Mouse (Mus musculus): ENCODE data around the gene Car15.

DNA sequence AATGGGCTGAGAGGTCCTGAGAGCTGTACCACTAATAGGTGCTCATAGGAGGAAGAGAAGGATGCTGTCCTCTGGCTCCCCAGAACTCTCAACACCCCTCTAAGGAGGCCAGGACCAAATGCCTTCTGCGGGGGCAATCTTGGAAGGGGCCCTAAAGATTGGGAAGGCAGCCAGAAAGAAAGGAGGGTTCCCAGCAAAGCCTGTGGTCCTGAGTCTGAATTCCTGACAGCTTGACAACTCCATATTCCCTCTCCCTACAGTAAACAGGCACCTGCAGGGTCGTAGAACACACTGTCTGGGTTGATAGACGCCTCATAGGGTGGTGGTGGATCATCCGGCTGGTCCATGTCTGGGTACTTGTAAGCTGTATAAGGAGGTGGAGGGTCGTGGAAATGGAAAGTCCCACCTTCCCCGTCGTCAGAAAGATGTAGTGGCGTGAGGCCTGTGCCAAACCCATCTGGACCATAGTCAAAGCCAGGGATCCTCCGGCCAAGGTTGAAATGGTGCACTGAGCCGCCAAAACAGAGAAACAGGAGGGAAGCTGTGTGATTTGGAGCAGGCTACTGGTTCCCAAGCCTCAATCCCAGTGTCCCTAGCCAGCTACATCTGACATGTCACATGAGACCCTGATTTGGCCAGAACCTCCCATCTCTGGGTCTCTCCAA, 5.7 kb upstream of the Car15 start:
- no peak for TF ChIP-seq POLR2A (IDR thresholded peaks at IDR 0.05; ENCODE audit: low read depth, low read length)
- no peak for TF ChIP-seq CTCF (conservative IDR thresholded peaks at IDR 0.05; ENCODE audit: insufficient read depth, insufficient read length, low read depth, low read length)
